Mouse (Mus musculus) gastrocnemius, adult 2 months (tissue): ENCODE results near the gene Fam129c. TPM values are rescaled to one million over a fixed set of nuclear protein-coding genes. Genes with fewer than 3 reads are reported as not detected.

Source experiments
- DNase-seq: peaks from one replicate; pipeline ENCODE4 v3.0.0; 2022
- H3K27ac ChIP-seq: fragments of 200-600 bp; 2 replicates; pipeline ENCODE4 v1.8.1; 2022; ENCODE audit warnings: mild to moderate bottlenecking
- H3K4me3 ChIP-seq: fragments of 200-600 bp; 2 replicates; pipeline ENCODE4 v1.8.1; 2022; ENCODE audit warnings: mild to moderate bottlenecking, moderate library complexity
- CTCF ChIP-seq: fragments of 200-600 bp; IDR thresholded peaks from 2 replicates; pipeline ENCODE4 v1.8.1; 2022; ENCODE audit warnings: antibody characterized with exemption, mild to moderate bottlenecking, moderate library complexity
- intact Hi-C: fragments of 180-260 bp; cut with DNase I; formaldehyde crosslinking; loops from one replicate; pipeline ENCODE4 v1.15.1; 2025
- long read RNA-seq, 2 experiments: library from polyadenylated mRNA; stranded (forward); transcript quantifications; one replicate each; pipeline ENCODE4 v2.0.0; 2021
- total RNA-seq, 2 experiments: library from RNA; stranded (reverse); gene quantifications; 2 replicates each; pipeline ENCODE4 v1.2.3; 2021

Gene Fam129c
- total RNA-seq: 1 to 10 TPM in 1 of 2 experiments, under 1 TPM in 1; 0.79 to 1.4 TPM
- long read RNA-seq, experiment 1: 0 reads
- long read RNA-seq, experiment 2, partial matches to known transcripts: 0 of 1 reads
- long read RNA-seq, experiment 2, other reads (novel, unspliced or antisense): 1 of 1 reads

DNA sequence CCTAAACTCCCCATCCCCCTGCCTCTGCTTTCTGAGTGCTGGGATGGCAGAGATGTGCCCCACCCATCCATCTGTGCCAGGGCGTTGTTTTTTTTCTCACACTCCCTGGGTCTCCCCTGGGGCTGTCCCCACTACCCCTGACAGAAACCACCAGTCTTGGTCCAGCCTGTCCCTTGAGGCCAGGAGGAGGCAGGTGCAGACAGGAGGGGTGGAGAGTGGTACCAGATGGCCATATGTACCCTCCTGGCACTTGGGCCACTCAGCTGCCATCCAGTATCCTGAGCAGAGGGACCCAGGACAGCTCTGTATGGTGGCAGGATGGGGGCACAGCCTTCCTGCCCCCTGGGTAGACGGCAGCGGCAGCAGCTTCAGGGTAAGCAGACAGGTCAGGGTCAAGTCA is at the start of gene Fam129c:
Fam129c (plus strand) TSS at position 198 of the 400 bp plus-strand sequence.
- H3K27ac ChIP-seq: no peak within 1 kb of the TSS
- H3K4me3 ChIP-seq: no peak within 1 kb of the TSS
- no peak for DNase-seq
- TF ChIP-seq CTCF: no peak
- intact Hi-C loops: loop anchor here (5.0 kb wide), 1 partner anchor 65 kb away; no protein-coding TSS in a partner anchor

DNA sequence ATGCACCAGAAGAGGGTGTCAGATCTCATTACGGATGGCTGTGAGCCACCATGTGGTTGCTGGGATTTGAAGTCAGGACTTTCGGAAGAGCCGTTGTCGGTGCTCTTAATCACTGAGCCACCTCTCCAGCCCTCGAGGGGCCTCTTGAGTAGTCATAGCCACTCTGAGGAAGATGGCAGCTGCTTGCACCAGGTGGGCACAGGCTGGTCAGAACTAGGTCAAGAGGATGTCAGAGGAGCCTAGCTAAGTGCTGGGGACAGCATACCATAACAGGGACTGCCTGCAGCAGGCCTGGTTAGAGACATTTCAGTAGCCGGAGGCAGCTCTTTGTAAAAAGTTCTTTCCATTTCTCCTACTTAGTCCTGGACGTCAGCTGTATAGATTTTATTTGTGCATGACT is 46.7 kb upstream of the Fam129c start:
- H3K4me3 ChIP-seq: no peak overlapping the region
- no peak for TF ChIP-seq CTCF
- H3K27ac ChIP-seq: no peak overlapping the region
- intact Hi-C loops: no loop called here
- no peak for DNase-seq

DNA sequence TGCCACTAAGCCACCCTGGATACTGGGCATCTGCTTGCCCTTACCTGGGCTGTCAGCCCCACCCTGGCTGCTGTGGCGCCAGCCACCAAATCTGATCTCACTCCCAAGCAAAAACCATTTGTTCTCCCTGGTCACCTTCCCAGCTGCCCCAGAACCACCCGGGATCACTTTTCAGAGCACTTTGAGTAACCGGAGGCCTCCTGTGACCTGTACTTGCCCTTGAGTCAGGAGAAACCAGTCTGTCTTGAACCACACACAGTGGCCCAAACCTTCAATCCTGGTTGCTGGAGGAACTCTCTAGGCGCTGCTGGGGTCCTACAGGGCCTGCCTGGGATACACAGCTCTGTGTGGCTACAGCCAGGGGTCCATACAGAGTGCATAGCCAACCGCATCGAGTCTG is 44.7 kb upstream of the Fam129c start:
- no peak for DNase-seq
- TF ChIP-seq CTCF: no peak
- H3K27ac ChIP-seq: no peak overlapping the region
- H3K4me3 ChIP-seq: no peak overlapping the region
- intact Hi-C loops: no loop called here

DNA sequence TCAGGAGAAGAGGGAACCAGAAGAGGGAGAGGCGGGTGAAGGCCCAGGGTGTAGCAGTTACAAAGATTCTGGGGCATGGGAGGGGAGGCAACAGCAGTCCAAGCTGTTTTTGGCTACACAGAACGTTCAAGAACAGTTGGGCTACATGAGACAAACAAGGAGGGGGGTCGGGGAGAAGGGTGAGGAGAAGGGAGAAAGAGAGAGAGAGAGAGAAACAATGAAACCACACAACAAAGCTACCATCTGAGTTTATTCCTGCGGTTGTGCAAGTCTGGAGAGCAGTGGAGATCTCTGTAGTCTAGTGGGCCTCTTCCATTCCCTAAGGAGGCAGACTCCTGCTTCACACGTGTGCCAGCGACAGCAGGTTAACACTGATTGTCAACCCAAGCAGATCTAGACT is 43.4 kb upstream of the Fam129c start:
- intact Hi-C loops: no loop called here
- no peak for DNase-seq
- H3K4me3 ChIP-seq: no peak overlapping the region
- no peak overlapping the region for H3K27ac ChIP-seq
- TF ChIP-seq CTCF: no peak

DNA sequence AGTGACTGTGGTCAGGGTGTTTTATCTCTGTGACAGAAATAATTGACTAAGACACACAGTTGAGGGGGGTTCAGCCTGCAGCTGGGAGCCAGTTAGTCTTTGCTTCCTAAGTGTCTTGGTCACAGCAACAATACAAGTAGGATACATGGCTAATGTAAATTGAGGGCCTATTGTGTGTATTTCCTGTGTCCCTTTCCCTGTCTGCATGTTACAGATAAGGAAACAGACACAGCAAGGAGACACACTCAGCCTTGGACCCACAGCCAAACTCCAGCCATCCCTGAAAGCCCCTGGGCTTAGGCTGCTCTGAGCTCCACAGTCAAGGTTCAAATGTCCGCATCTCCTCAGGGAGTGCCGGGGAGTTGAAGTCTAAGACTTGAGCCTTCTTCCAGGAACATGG is 42.8 kb upstream of the Fam129c start:
- Histone ChIP-seq H3K27ac (no peak overlapping the region), H3K4me3 (no peak overlapping the region)
- intact Hi-C loops: no loop called here
- TF ChIP-seq CTCF: no peak
- DNase-seq: no peak

- H3K4me3 ChIP-seq: peak within 1 kb of the TSS; percentile 67
- TF ChIP-seq CTCF: no peak
- intact Hi-C loops: no loop called here
Measured at GRCm38 (mm10) chr8:71558071-71558957, 39.1 kb upstream of the Fam129c start, which contains the start of gene Tmem221. Tmem221 (minus strand) TSS chr8:71558871.

DNA sequence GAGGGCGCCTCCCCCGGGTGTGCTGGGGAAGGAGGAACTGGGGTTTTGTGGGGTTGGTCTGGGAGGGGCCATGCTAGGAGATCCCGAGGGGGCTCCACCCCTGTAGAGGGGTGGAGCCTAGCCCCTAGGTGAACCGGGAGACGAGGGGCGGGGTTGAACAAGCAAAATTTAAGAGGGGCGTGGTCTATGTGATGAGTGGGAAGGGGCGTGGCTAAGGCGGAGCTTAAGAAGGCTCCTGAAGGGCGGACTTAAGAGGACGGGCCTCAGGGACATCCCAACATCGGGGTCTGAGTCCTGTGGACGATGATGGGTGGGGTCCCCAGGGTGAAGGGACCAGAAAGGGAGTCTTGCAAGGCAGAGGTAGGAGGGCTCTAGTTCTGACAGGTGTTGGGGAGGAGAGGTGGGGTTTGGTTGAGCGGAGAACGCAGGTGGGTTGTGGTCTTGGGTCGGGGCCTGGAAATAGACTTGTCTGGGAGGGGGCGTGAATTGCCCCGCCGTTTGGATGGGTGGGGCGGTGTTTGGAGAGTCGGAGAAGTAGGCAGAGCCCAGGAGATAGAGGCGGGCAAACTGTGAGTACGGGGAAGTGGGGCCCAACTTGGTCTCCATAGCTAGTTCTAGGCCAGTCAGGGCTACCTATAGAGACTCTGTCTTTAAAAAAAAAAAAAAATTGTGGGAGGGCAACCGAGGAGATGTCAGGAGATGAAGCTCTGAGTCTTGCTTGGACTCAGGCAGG is 38.3 kb upstream of the Fam129c start:
- no peak for TF ChIP-seq CTCF
- DNase-seq: peak; percentile 59
- no peak overlapping the region for H3K27ac ChIP-seq
- H3K4me3 ChIP-seq: peak overlapping the region; percentile 67
- intact Hi-C loops: no loop called here

More at GRCm38 (mm10) chr8:71558071-71558957, 39.1 kb upstream of the Fam129c start, which contains the start of gene Tmem221:
- 0 out of 2 replicates have a peak within 1 kb of the TSS, but pooled peaks have one; percentile 28 for H3K27ac ChIP-seq
- DNase-seq: no peak

GRCm38 (mm10) chr8:71560071-71560470 is 37.4 kb upstream of the Fam129c start:
- no peak overlapping the region for H3K27ac ChIP-seq
- intact Hi-C loops: no loop called here
- no peak overlapping the region for H3K4me3 ChIP-seq
- no peak for DNase-seq
- TF ChIP-seq CTCF: no peak

DNA sequence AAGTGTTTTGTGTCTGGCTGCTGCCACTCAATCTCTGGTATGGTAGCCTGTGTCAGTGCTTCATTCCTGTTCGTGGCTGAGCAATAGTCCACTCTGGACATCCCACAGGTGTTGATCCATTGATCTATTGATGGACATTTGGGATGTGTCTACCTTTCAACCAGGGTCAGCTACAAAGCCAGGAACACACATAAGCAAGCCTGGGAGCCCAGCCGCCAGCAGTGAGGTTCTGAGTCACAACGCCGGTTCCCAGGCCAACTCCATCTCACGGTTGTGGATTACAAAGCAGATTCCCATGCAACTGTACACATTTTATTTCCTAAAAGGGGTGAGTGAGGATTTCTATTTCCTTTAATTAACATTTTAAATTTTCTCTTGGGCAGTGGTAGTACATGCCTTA is 36.7 kb upstream of the Fam129c start:
- TF ChIP-seq CTCF: no peak
- H3K27ac ChIP-seq: no peak overlapping the region
- DNase-seq: no peak
- no peak overlapping the region for H3K4me3 ChIP-seq
- intact Hi-C loops: loop anchor here (1.0 kb wide), 1 partner anchor 36 kb away; no protein-coding TSS in a partner anchor

DNA sequence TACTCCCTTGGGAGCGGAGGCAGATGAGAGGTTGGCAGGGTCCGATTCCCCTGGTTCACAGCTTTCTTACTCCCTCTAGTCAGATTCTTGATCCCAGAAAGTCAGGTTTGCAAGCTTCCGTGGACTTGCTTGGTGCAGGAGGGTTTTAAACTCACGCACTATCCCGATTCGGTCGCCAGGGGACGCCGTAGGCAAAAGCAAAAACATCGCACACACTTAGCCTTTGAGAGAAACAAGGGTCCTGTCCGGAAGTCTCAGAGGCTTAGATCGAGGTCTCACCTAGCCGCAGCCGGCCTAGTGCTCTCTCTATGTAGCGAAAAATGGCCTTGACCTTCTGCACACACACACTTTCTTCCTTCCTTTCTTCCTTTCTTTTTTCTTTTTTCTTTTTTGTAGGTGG is 36.0 kb upstream of the Fam129c start:
- intact Hi-C loops: loop anchor here (1.0 kb wide), 1 partner anchor 35 kb away; no protein-coding TSS in a partner anchor
- peak; percentile 90 for TF ChIP-seq CTCF
- H3K27ac ChIP-seq: no peak overlapping the region
- no peak overlapping the region for H3K4me3 ChIP-seq
- DNase-seq: peak; percentile 66

GRCm38 (mm10) chr8:71562751-71563150 is 34.7 kb upstream of the Fam129c start:
- H3K4me3 ChIP-seq: peak overlapping the region; percentile 45
- intact Hi-C loops: loop anchor here (1.0 kb wide), 2 partner anchors 71 to 98 kb away; no protein-coding TSS in a partner anchor
- DNase-seq: peak; percentile 91
- peak overlapping the region; percentile 25 for H3K27ac ChIP-seq
- TF ChIP-seq CTCF: peak; percentile 97; the same call in 1 of the 2 replicates

DNA sequence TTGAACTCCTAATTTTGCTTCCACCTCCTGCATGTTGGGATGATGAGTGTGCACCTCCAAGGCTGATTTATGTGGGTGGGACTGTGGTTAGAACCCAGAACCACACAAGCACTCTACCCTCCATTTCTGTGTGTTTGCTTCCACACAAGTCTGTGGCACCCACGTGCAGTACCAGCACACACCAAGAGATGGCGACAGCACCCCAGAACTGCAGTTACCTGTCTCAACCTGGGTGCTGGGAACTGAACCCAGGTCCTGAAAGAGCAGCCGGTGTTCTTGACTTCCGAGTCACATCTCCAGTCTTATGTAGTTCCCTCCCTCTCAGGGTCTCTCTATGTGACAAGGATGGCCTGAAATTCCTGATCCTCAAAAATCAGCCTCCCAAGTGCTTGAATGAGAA is 33.5 kb upstream of the Fam129c start:
- H3K27ac ChIP-seq: no peak overlapping the region
- DNase-seq: no peak
- peak; percentile 46 for TF ChIP-seq CTCF

More for the DNA sequence above, 33.5 kb upstream of the Fam129c start:
- H3K4me3 ChIP-seq: no peak overlapping the region
- intact Hi-C loops: loop anchor here (1.0 kb wide), 1 partner anchor 69 kb away; no protein-coding TSS in a partner anchor
